Mouse (Mus musculus) MEL (cell line): ENCODE measurements around the gene Tmem130. TPM values are rescaled to one million over a fixed set of nuclear protein-coding genes. Genes with fewer than 3 reads are reported as not detected.
A peak's percentile ranks its signal among the peaks of the same experiment; 100 is the strongest.

Source experiments
- DNase-seq: peaks from one replicate; pipeline ENCODE4 v3.0.0; 2011; ENCODE audit warnings: low read depth, low spot score
- H3K27ac ChIP-seq: 2 replicates; pipeline ENCODE4 v1.5.1; 2012; ENCODE audit warnings: low read depth, mild to moderate bottlenecking, control low read depth, low read length, moderate library complexity; ENCODE audit not compliant: control insufficient read depth
- H3K27me3 ChIP-seq, 2 experiments: fragments of 150-350 bp in 1 of 2; sonication (generic) in 1 of 2; 2 replicates each; pipeline ENCODE4 v1.6.1; 2012; ENCODE audit warnings: low read length in 2 of 2, mild to moderate bottlenecking in 2 of 2, improper control_type of control experiment in 1 of 2, moderate library complexity in 1 of 2; ENCODE audit not compliant: insufficient read depth in 2 of 2, control insufficient read depth in 1 of 2
- H3K36me3 ChIP-seq, 2 experiments: 2 replicates each; pipeline ENCODE4 v1.6.1; 2012 to 2014; ENCODE audit warnings: low read length in 2 of 2, improper control_type of control experiment in 1 of 2, inconsistent platforms in 1 of 2, mild to moderate bottlenecking in 1 of 2; ENCODE audit not compliant: insufficient read depth in 2 of 2, control insufficient read depth in 1 of 2
- H3K4me1 ChIP-seq, 2 experiments: fragments of 150-350 bp in 1 of 2; sonication (generic) in 1 of 2; 2 replicates each; pipeline ENCODE4 v1.6.1; 2012; ENCODE audit warnings: low read length in 2 of 2, improper control_type of control experiment in 1 of 2, mild to moderate bottlenecking in 1 of 2; ENCODE audit not compliant: insufficient read depth in 2 of 2, control insufficient read depth in 1 of 2
- H3K4me3 ChIP-seq, 2 experiments: fragments of 150-350 bp in 1 of 2; sonication (generic) in 1 of 2; 2 replicates each; pipeline ENCODE4 v1.5.1; 2012; ENCODE audit warnings: low read depth in 2 of 2, low read length in 2 of 2, mild to moderate bottlenecking in 2 of 2, moderate library complexity in 2 of 2, control low read depth in 1 of 2, improper control_type of control experiment in 1 of 2; ENCODE audit not compliant: control insufficient read depth in 1 of 2, insufficient read depth in 1 of 2
- H3K79me2 ChIP-seq: 2 replicates; pipeline ENCODE4 v1.6.1; 2012; ENCODE audit warnings: mild to moderate bottlenecking, low read length, moderate library complexity; ENCODE audit not compliant: control insufficient read depth, poor library complexity, insufficient read depth
- H3K9ac ChIP-seq: 2 replicates; pipeline ENCODE4 v1.6.1; 2012; ENCODE audit warnings: low read depth, mild to moderate bottlenecking, control low read depth, low read length, moderate library complexity; ENCODE audit not compliant: control insufficient read depth, poor library complexity, severe bottlenecking
- H3K9me3 ChIP-seq: fragments of 150-350 bp; sonication (generic); replicated peaks from 2 replicates; pipeline ENCODE4 v1.6.1; 2012; ENCODE audit warnings: mild to moderate bottlenecking, low read length, improper control_type of control experiment, moderate library complexity; ENCODE audit not compliant: insufficient read depth
- BHLHE40 ChIP-seq: IDR thresholded peaks from 2 replicates; pipeline ENCODE4 v1.6.1; 2012; ENCODE audit warnings: low read depth, mild to moderate bottlenecking, inconsistent platforms, low read length, improper control_type of control experiment, borderline replicate concordance
- CHD1 ChIP-seq: IDR thresholded peaks from 2 replicates; pipeline ENCODE4 v1.6.1; 2012; ENCODE audit warnings: low read depth, mild to moderate bottlenecking, inconsistent platforms, low read length, improper control_type of control experiment
- CTCF ChIP-seq, 3 experiments: IDR thresholded peaks in 2 of 3; conservative IDR thresholded peaks in 1 of 3; 2 replicates each; pipeline ENCODE4 v1.5.1; 2011 to 2012; ENCODE audit warnings: low read length in 3 of 3, low read depth in 2 of 3, mild to moderate bottlenecking in 2 of 3, improper control_type of control experiment in 1 of 3, inconsistent platforms in 1 of 3, mixed read lengths in 1 of 3, moderate library complexity in 1 of 3; ENCODE audit not compliant: control insufficient read depth in 1 of 3, insufficient read depth in 1 of 3, poor library complexity in 1 of 3, severe bottlenecking in 1 of 3
- GATA1 ChIP-seq: IDR thresholded peaks from 2 replicates; pipeline ENCODE4 v1.6.1; 2011; ENCODE audit warnings: low read depth, low read length, improper control_type of control experiment
- HCFC1 ChIP-seq: IDR thresholded peaks from 2 replicates; pipeline ENCODE4 v1.6.1; 2012; ENCODE audit warnings: low read depth, mild to moderate bottlenecking, inconsistent platforms, low read length, improper control_type of control experiment, moderate library complexity
- JUND ChIP-seq: IDR thresholded peaks from 2 replicates; pipeline ENCODE4 v1.6.1; 2011; ENCODE audit warnings: low read depth, mild to moderate bottlenecking, improper control_type of control experiment, low read length
- KAT2A ChIP-seq: conservative IDR thresholded peaks from 2 replicates; pipeline ENCODE4 v1.6.1; 2012; ENCODE audit warnings: low read depth, low read length, improper control_type of control experiment, inconsistent platforms
- MAZ ChIP-seq: IDR thresholded peaks from 2 replicates; pipeline ENCODE4 v1.6.1; 2012; ENCODE audit warnings: low read depth, mild to moderate bottlenecking, inconsistent platforms, low read length, improper control_type of control experiment
- MEF2A ChIP-seq: IDR thresholded peaks from 2 replicates; pipeline ENCODE4 v1.6.1; 2014; ENCODE audit warnings: low read depth, mild to moderate bottlenecking, inconsistent platforms, low read length, improper control_type of control experiment; ENCODE audit not compliant: poor library complexity, insufficient replicate concordance, severe bottlenecking; ENCODE audit errors: extremely low read depth
- MXI1 ChIP-seq: IDR thresholded peaks from 2 replicates; pipeline ENCODE4 v1.6.1; 2011; ENCODE audit warnings: mild to moderate bottlenecking, low read depth, low read length, improper control_type of control experiment
- MYC ChIP-seq: IDR thresholded peaks from 2 replicates; pipeline ENCODE4 v1.6.1; 2011; ENCODE audit warnings: low read depth, mild to moderate bottlenecking, low read length, improper control_type of control experiment, moderate library complexity
- NELFE ChIP-seq: IDR thresholded peaks from 2 replicates; pipeline ENCODE4 v1.6.1; 2011; ENCODE audit warnings: low read depth, low read length, improper control_type of control experiment
- NRF1 ChIP-seq: IDR thresholded peaks from 2 replicates; pipeline ENCODE4 v1.6.1; 2014; ENCODE audit warnings: low read depth, mild to moderate bottlenecking, inconsistent platforms, low read length, improper control_type of control experiment, moderate library complexity; ENCODE audit not compliant: poor library complexity, insufficient read depth, severe bottlenecking
- POLR2A ChIP-seq, 2 experiments: IDR thresholded peaks; 2 replicates each; pipeline ENCODE4 v1.6.1; 2011 to 2012; ENCODE audit warnings: low read length in 2 of 2, mild to moderate bottlenecking in 2 of 2, control low read depth in 1 of 2, improper control_type of control experiment in 1 of 2, low read depth in 1 of 2, moderate library complexity in 1 of 2; ENCODE audit not compliant: control insufficient read depth in 1 of 2, insufficient read depth in 1 of 2, poor library complexity in 1 of 2
- POLR2AphosphoS5 ChIP-seq: IDR thresholded peaks from 2 replicates; pipeline ENCODE4 v1.6.1; 2012; ENCODE audit warnings: low read depth, borderline replicate concordance, mild to moderate bottlenecking, inconsistent platforms, low read length, moderate library complexity, mixed read lengths
- RAD21 ChIP-seq: IDR thresholded peaks from 2 replicates; pipeline ENCODE4 v1.6.1; 2011; ENCODE audit warnings: mild to moderate bottlenecking, low read depth, low read length, improper control_type of control experiment
- RCOR1 ChIP-seq: IDR thresholded peaks from 2 replicates; pipeline ENCODE4 v1.6.1; 2012; ENCODE audit warnings: low read depth, mild to moderate bottlenecking, inconsistent platforms, low read length, improper control_type of control experiment
- SIN3A ChIP-seq: IDR thresholded peaks from 2 replicates; pipeline ENCODE4 v1.6.1; 2012; ENCODE audit warnings: low read length, improper control_type of control experiment, inconsistent platforms
- SMC3 ChIP-seq: IDR thresholded peaks from 2 replicates; pipeline ENCODE4 v1.6.1; 2011; ENCODE audit warnings: low read depth, low read length, improper control_type of control experiment
- TAL1 ChIP-seq: IDR thresholded peaks from 2 replicates; pipeline ENCODE4 v1.6.1; 2012; ENCODE audit warnings: mild to moderate bottlenecking, inconsistent platforms, low read length, moderate library complexity, mixed read lengths
- TBP ChIP-seq: IDR thresholded peaks from 2 replicates; pipeline ENCODE4 v1.8.0; 2011; ENCODE audit warnings: low read depth, low read length, improper control_type of control experiment
- TCF12 ChIP-seq: IDR thresholded peaks from 2 replicates; pipeline ENCODE4 v1.6.1; 2014; ENCODE audit warnings: low read depth, mild to moderate bottlenecking, inconsistent platforms, low read length, improper control_type of control experiment, moderate library complexity
- USF2 ChIP-seq, 2 experiments: IDR thresholded peaks; 2 replicates each; pipeline ENCODE4 v1.6.1; 2011 to 2012; ENCODE audit warnings: improper control_type of control experiment in 2 of 2, low read length in 2 of 2, borderline replicate concordance in 1 of 2, inconsistent platforms in 1 of 2, low read depth in 1 of 2, mild to moderate bottlenecking in 1 of 2; ENCODE audit not compliant: insufficient read depth in 1 of 2
- ZC3H11A ChIP-seq: IDR thresholded peaks from 2 replicates; pipeline ENCODE4 v1.6.1; 2012; ENCODE audit warnings: low read depth, mild to moderate bottlenecking, inconsistent platforms, low read length, improper control_type of control experiment
- ZKSCAN1 ChIP-seq: IDR thresholded peaks from 2 replicates; pipeline ENCODE4 v1.6.1; 2012; ENCODE audit warnings: low read depth, mild to moderate bottlenecking, inconsistent platforms, low read length, improper control_type of control experiment, moderate library complexity
- ZMIZ1 ChIP-seq: IDR thresholded peaks from 2 replicates; pipeline ENCODE4 v1.6.1; 2012; ENCODE audit warnings: low read depth, mild to moderate bottlenecking, inconsistent platforms, low read length, improper control_type of control experiment, moderate library complexity
- ZNF384 ChIP-seq: IDR thresholded peaks from 2 replicates; pipeline ENCODE4 v1.6.1; 2012; ENCODE audit warnings: low read depth, mild to moderate bottlenecking, inconsistent platforms, low read length, improper control_type of control experiment
- polyA plus RNA-seq, 2 experiments: library from polyadenylated mRNA; stranded (reverse) in 1 of 2; unstranded in 1 of 2; fragments of >175 nt in 1 of 2; fragments of >200 nt in 1 of 2; gene quantifications; 2 replicates each; pipeline versions ENCODE4 v1.2.1 to v1.2.4; 2012; ENCODE audit warnings: low replicate concordance in 2 of 2, low read depth in 1 of 2; ENCODE audit not compliant: insufficient read length in 2 of 2, insufficient read depth in 1 of 2, missing spikeins in 1 of 2
- total RNA-seq: library from RNA; depleted of rRNA; stranded (reverse); fragments of 300-350 nt; gene quantifications from 2 replicates; pipeline ENCODE4 v1.2.3, GENCODE M21; 2012

Gene Tmem130
- total and polyA plus RNA-seq, 3 experiments: 0.14 TPM; not detected in 2

- Histone ChIP-seq H3K36me3 (peaks cover 0 to 10% of the 10 kb centered on the region in 2 experiments; a peak in 2 of 4 replicates), H3K4me1 (peaks cover 7 to 9% of the 10 kb centered on the region in 2 experiments), H3K9me3 (no peaks in the 10 kb centered on the region), H3K4me3 (no peak overlapping the region), H3K79me2 (peaks cover 18% of the 10 kb centered on the region), H3K27me3 (no peaks in the 10 kb centered on the region), H3K9ac (no peak overlapping the region), H3K27ac (no peak overlapping the region)
- peak; percentile 16 for DNase-seq
- no peak for TF ChIP-seq BHLHE40
- TF ChIP-seq TCF12: no peak
- TF ChIP-seq RCOR1: no peak
- no peak for TF ChIP-seq MAZ
- no peak for TF ChIP-seq ZKSCAN1
- TF ChIP-seq ZNF384: no peak
- no peak for TF ChIP-seq ZMIZ1
- TF ChIP-seq RAD21: no peak
- TF ChIP-seq MYC: no peak
- TF ChIP-seq TBP: no peak
- no peak for TF ChIP-seq USF2 (IDR thresholded peaks at IDR 0.05; ENCODE audit: borderline replicate concordance in 1 of 2, insufficient read depth in 1 of 2, low read depth in 1 of 2, low read length in 2 of 2)
- TF ChIP-seq NELFE: no peak
- TF ChIP-seq TAL1: no peak
- no peak for TF ChIP-seq ZC3H11A
- no peak for TF ChIP-seq JUND
- TF ChIP-seq KAT2A: no peak
- no peak for TF ChIP-seq MXI1
- no peak for TF ChIP-seq MEF2A
Measured at GRCm38 (mm10) chr5:144766646-144767045, 5.0 kb upstream of the Tmem130 start.

GRCm38 (mm10) chr5:144766026-144766425 is 4.4 kb upstream of the Tmem130 start:
- TF ChIP-seq ZMIZ1 (no peak), ZKSCAN1 (no peak), CHD1 (no peak), HCFC1 (no peak), NELFE (no peak), POLR2A (IDR thresholded peaks at IDR 0.05; ENCODE audit: control insufficient read depth in 1 of 2, insufficient read depth in 1 of 2, low read depth in 1 of 2, low read length in 2 of 2, poor library complexity in 1 of 2) (no peak), TBP (no peak), POLR2AphosphoS5 (no peak), BHLHE40 (no peak), KAT2A (no peak), CTCF (IDR thresholded peaks at IDR 0.05 in 2 of 3, conservative IDR thresholded peaks at IDR 0.05 in 1 of 3; ENCODE audit: control insufficient read depth in 1 of 3, insufficient read depth in 1 of 3, low read depth in 2 of 3, low read length in 3 of 3, poor library complexity in 1 of 3, severe bottlenecking in 1 of 3) (no peak), MYC (no peak), GATA1 (no peak), RAD21 (no peak), SMC3 (no peak), ZNF384 (no peak), NRF1 (no peak), USF2 (IDR thresholded peaks at IDR 0.05; ENCODE audit: borderline replicate concordance in 1 of 2, insufficient read depth in 1 of 2, low read depth in 1 of 2, low read length in 2 of 2) (no peak), MXI1 (no peak), SIN3A (no peak)
- Histone ChIP-seq H3K4me3 (no peak overlapping the region), H3K9ac (no peak overlapping the region), H3K36me3 (peaks cover 0 to 10% of the 10 kb centered on the region in 2 experiments; a peak in 2 of 4 replicates), H3K79me2 (peaks cover 17% of the 10 kb centered on the region), H3K4me1 (peaks cover 7 to 9% of the 10 kb centered on the region in 2 experiments), H3K27ac (no peak overlapping the region), H3K27me3 (no peaks in the 10 kb centered on the region), H3K9me3 (no peaks in the 10 kb centered on the region)
- DNase-seq: no peak
